Mouse (Mus musculus) embryonic facial prominence, embryonic 10.5 days (tissue): ENCODE measurements around the gene Tomm5. TPM values are rescaled to one million over a fixed set of nuclear protein-coding genes. Genes with fewer than 3 reads are reported as not detected.

Experiments
- DNase-seq: peaks from one replicate; pipeline ENCODE4 v3.0.0-alpha.2; 2017; ENCODE audit warnings: low spot score
- H3K27ac ChIP-seq: fragments of 300-500 bp; sonication (generic); replicated peaks from 2 replicates; pipeline ENCODE4 v1.5.1; 2016; ENCODE audit warnings: mild to moderate bottlenecking
- H3K27me3 ChIP-seq: fragments of 300-500 bp; sonication (generic); replicated peaks from 2 replicates; pipeline ENCODE4 v1.6.1; 2016; ENCODE audit warnings: low read depth, mild to moderate bottlenecking; ENCODE audit not compliant: poor library complexity, severe bottlenecking
- H3K36me3 ChIP-seq: fragments of 300-500 bp; sonication (generic); replicated peaks from 2 replicates; pipeline ENCODE4 v1.6.1; 2016; ENCODE audit warnings: mild to moderate bottlenecking, moderate library complexity
- H3K4me1 ChIP-seq: fragments of 300-500 bp; sonication (generic); 2 replicates; pipeline ENCODE4 v1.6.1; 2016
- H3K4me3 ChIP-seq: fragments of 300-500 bp; sonication (generic); 2 replicates; pipeline ENCODE4 v1.5.1; 2016; ENCODE audit warnings: mild to moderate bottlenecking, moderate library complexity
- H3K9me3 ChIP-seq: fragments of 300-500 bp; sonication (generic); 2 replicates; pipeline ENCODE4 v1.6.1; 2016; ENCODE audit warnings: mild to moderate bottlenecking
- WGBS: fragments of 180-500 bp; shearing (Covaris S2); methylation state at CpG from one replicate; pipeline ENCODE4 v1.1.7; 2016; 5-methylcytosine and 5-hydroxymethylcytosine counted together
- polyA plus RNA-seq: library from polyadenylated mRNA; unstranded; fragments of >200 nt; fragmentation: Nextera tagmentation; extraction: Ambion mirVana; gene quantifications from 2 replicates; pipeline ENCODE4 v1.2.1, GENCODE M21; 2016

Tomm5 gene
- polyA plus RNA-seq, 1 experiment from 2014 or later, result 234 TPM

DNA sequence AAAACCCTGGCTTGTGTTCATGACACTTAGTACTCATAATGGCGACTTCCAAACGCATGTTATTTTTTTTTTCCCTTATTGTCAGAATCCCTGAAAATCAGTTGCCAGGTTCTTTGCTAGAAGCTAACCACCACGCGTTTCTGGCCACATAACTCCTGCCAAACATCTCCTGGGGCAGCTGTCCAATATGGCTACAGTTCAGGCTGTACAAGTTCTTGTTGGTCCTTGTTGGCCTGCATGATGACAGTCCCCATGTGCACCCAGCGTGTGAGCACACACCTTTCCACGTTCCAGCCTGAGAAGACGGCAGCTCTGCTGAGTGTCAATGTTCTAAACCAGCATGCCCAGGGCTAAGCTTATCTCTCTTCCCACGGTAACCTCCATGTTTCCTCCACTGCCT lies 52.5 kb downstream of the Tomm5 start:
- Histone ChIP-seq H3K4me1 (no peaks in the 10 kb centered on the region), H3K4me3 (no peak overlapping the region), H3K9me3 (no peaks in the 10 kb centered on the region), H3K27me3 (no peaks in the 10 kb centered on the region), H3K36me3 (peaks cover 58% of the 10 kb centered on the region), H3K27ac (no peak overlapping the region)
- DNase-seq, result no peak
- WGBS, result 89% methylated on average over 8 of the region's 8 CpGs

Other genes with a start within 250 kb of the Tomm5 start
- gene Grhpr, start 126.7 kb downstream of the Tomm5 start, polyA plus RNA-seq, result 57.8 and 69.1 TPM in 2 replicates
- 37.8 and 40.0 TPM in 2 replicates for gene Zbtb5, start 95.7 kb downstream of the Tomm5 start, polyA plus RNA-seq
- gene Polr1e, start 89.5 kb downstream of the Tomm5 start, polyA plus RNA-seq, result 59.8 and 72.3 TPM in 2 replicates
- 16.4 and 16.9 TPM in 2 replicates for gene Fbxo10, start 23.5 kb downstream of the Tomm5 start, polyA plus RNA-seq
- 1.9 and 2.0 TPM in 2 replicates for gene Frmpd1, start 76.8 kb upstream of the Tomm5 start, polyA plus RNA-seq
- gene Trmt10b, start 189.0 kb upstream of the Tomm5 start, polyA plus RNA-seq, result 18.2 and 19.8 TPM in 2 replicates
- gene Dcaf10, start 234.0 kb upstream of the Tomm5 start, polyA plus RNA-seq, result 9.0 and 9.3 TPM in 2 replicates
- gene Exosc3, start 234.6 kb upstream of the Tomm5 start, polyA plus RNA-seq, result 109 and 112 TPM in 2 replicates